Mouse (Mus musculus) macrophage (primary cell): ENCODE measurements around the gene Heatr4. TPM values are rescaled to one million over a fixed set of nuclear protein-coding genes. Genes with fewer than 3 reads are reported as not detected.

Source experiments
- H3K27ac ChIP-seq: fragments of 350-480 bp; formaldehyde crosslinking; 2 replicates; pipeline ENCODE4 v1.9.0; 2021
- H3K36me3 ChIP-seq: fragments of 350-480 bp; formaldehyde crosslinking; 2 replicates; pipeline ENCODE4 v1.9.0; 2021; ENCODE audit errors: inconsistent target
- H3K4me3 ChIP-seq: fragments of 350-480 bp; formaldehyde crosslinking; 2 replicates; pipeline ENCODE4 v1.9.0; 2021; ENCODE audit errors: inconsistent target
- H3K79me2 ChIP-seq: fragments of 350-480 bp; formaldehyde crosslinking; 2 replicates; pipeline ENCODE4 v1.9.0; 2021; ENCODE audit errors: inconsistent target
- WGBS: methylation state at CpG from one replicate; pipeline ENCODE4 v1.1.7; 2026; ENCODE audit warnings: inconsistent platforms; ENCODE audit not compliant: missing documents; 5-methylcytosine and 5-hydroxymethylcytosine counted together
- polyA plus RNA-seq: library from polyadenylated mRNA; stranded (reverse); fragments of 250-400 nt; gene quantifications from 3 replicates; pipeline ENCODE4 v1.2.4, GENCODE M21; 2018; ENCODE audit warnings: inconsistent platforms

Gene Heatr4
- polyA plus RNA-seq, 1 experiment from 2014 or later: not detected

- WGBS: 81% methylated on average over 10 of the region's 10 CpGs
- Histone ChIP-seq H3K36me3 (no peaks in the 10 kb centered on the region), H3K27ac (no peak overlapping the region), H3K4me3 (no peak overlapping the region), H3K79me2 (no peaks in the 10 kb centered on the region)
Observed at GRCm38 (mm10) chr12:83937600-83937999, 47.1 kb downstream of the Heatr4 start.

DNA sequence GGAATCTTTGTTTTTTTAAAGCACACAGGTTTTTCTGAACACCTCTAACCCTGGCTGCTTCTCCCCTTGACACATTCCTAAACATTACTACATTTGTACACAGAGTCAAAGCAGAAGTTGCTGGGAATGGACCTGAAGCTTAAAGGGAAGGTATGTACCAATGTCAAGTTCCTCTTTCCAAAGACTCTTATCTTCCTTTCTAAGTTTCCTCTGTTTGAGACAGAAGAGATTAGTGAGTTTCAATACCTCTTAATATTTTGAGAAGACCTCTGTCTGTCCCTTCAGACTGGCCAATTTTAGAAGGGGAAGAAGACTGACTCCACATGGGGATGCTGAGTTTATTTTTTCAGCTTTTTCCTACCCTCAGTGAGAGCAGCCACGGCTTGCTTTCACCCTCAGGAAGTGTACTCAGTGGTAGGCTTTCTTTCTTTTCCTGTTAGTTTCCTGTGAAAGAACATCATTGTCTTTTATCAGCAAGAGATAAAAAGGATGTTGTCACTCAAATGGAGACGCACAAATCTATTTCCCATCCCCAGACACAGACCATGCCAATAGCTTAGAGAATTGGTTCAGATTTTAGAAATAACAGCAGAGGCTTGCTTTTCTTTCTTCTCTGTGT, 55.4 kb downstream of the Heatr4 start:
- Histone ChIP-seq H3K4me3 (no peak overlapping the region), H3K27ac (0 out of 2 replicates have a peak overlapping the region, but pooled peaks have one; percentile 15), H3K79me2 (no peaks in the 10 kb centered on the region), H3K36me3 (no peaks in the 10 kb centered on the region)
- 0% methylated on average over 2 of the region's 2 CpGs for WGBS

GRCm38 (mm10) chr12:83927747-83928146, 56.9 kb downstream of the Heatr4 start:
- Histone ChIP-seq H3K36me3 (no peaks in the 10 kb centered on the region), H3K79me2 (no peaks in the 10 kb centered on the region), H3K4me3 (no peak overlapping the region), H3K27ac (peak overlapping the region; percentile 61)
- 10% methylated on average over 4 of the region's 4 CpGs for WGBS

- peaks cover 3% of the 10 kb centered on the region for H3K79me2 ChIP-seq
- no peak overlapping the region for H3K4me3 ChIP-seq
- no peaks in the 10 kb centered on the region for H3K36me3 ChIP-seq
- WGBS: 100% methylated on average over 2 of the region's 2 CpGs
- H3K27ac ChIP-seq: no peak overlapping the region
Observed at GRCm38 (mm10) chr12:83926061-83926460, 58.6 kb downstream of the Heatr4 start.

DNA sequence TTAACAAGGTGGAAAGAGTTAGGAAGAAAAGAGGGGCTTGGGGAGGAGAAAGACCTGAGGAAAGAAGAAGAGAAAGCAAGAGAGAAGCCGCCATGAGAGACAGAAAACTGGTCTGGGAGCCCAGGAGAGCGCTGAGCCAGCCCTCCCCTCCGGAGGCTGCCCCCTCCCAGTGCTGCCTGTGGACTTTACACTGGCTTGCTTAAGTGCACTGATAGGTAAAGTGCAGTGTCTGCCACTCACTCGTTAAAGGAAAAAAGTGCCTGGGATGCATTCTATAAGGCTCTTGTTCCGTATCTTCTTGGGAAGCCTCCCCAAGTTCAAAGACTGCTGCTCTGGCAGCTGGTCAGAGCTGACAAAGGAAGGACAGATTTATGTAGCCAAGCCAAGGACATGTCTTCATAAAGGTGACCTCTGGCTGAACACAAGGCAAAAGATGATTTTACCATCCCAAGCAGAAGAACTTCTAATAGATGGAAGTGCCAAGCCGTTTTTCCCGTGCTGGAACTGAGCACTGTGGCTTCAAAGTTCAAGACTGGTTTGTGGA, 59.4 kb downstream of the Heatr4 start:
- Histone ChIP-seq H3K27ac (no peak overlapping the region), H3K4me3 (no peak overlapping the region)
- WGBS: 91% methylated on average over 7 of the region's 7 CpGs

DNA sequence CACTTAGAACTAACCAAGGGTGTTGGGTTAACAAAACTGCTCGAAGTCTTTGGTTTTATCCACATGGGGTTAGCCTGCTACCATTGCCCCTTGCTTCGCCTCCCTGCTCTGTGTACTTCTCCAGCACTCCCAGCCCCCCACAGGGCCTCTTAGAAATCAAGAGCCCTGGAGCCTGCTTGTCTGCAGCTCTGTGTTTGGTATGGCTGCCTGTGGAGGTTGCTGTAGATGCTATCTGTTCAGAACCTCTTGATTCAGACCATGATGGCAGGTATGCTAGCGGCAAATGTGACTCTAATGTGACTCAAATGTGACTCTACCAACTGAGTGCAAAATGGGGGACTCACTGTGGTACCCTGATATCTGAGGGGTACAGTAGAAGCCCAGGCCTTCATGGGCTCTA, 60.3 kb downstream of the Heatr4 start:
- H3K79me2 ChIP-seq: peaks cover 20% of the 10 kb centered on the region
- H3K4me3 ChIP-seq: no peak overlapping the region
- no peaks in the 10 kb centered on the region for H3K36me3 ChIP-seq
- no peak overlapping the region for H3K27ac ChIP-seq
- WGBS: 90% methylated on average over 3 of the region's 3 CpGs

More for the DNA sequence above, 59.4 kb downstream of the Heatr4 start:
- H3K36me3 ChIP-seq: no peaks in the 10 kb centered on the region
- H3K79me2 ChIP-seq: peaks cover 11% of the 10 kb centered on the region

- 65% methylated on average over 1 of the region's 1 CpGs for WGBS
- no peaks in the 10 kb centered on the region for H3K36me3 ChIP-seq
- no peak overlapping the region for H3K4me3 ChIP-seq
- no peak overlapping the region for H3K27ac ChIP-seq
- H3K79me2 ChIP-seq: peaks cover 29% of the 10 kb centered on the region
Observed at GRCm38 (mm10) chr12:83923486-83923859, 61.2 kb downstream of the Heatr4 start.

DNA sequence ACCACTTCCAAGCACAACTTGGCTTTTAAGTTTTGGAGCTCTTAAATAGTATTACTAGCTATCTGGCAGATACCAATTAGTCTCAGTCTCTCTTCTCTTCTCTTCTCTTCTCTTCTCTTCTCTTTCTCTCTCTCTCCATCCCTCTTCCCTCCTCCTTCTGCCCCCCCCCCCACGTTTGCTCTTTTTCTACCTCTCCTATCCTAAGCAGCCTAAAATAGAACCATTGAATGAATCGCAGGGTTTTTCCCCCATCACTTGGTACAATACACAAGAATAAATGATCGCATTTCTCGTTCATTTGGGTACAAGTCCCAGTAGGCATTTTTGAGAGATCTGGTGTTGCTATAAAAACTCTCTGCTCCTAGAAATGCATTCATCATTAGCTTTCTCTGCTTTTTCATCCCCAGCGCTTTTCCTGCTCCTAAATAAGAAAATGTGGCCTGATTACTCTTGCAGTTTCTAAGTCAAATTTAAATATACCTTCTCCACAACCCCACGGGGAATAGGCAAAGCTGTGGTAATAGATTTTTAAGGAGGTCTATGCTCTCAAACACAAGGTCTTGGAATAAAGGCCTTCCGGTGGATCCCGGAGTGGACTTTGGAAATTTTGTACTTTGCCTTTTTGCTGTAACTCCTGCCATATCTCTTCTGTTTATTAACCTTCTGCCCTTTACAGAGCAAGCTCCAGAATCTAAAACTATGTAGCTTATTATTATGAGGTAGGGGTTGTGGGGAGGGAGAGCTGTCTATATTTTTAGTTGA, 61.7 kb downstream of the Heatr4 start:
- H3K4me3 ChIP-seq: peak overlapping the region; percentile 67
- H3K27ac ChIP-seq: peak overlapping the region; percentile 58
- H3K79me2 ChIP-seq: peaks cover 35% of the 10 kb centered on the region
- WGBS: 67% methylated on average over 8 of the region's 8 CpGs
- H3K36me3 ChIP-seq: no peaks in the 10 kb centered on the region

DNA sequence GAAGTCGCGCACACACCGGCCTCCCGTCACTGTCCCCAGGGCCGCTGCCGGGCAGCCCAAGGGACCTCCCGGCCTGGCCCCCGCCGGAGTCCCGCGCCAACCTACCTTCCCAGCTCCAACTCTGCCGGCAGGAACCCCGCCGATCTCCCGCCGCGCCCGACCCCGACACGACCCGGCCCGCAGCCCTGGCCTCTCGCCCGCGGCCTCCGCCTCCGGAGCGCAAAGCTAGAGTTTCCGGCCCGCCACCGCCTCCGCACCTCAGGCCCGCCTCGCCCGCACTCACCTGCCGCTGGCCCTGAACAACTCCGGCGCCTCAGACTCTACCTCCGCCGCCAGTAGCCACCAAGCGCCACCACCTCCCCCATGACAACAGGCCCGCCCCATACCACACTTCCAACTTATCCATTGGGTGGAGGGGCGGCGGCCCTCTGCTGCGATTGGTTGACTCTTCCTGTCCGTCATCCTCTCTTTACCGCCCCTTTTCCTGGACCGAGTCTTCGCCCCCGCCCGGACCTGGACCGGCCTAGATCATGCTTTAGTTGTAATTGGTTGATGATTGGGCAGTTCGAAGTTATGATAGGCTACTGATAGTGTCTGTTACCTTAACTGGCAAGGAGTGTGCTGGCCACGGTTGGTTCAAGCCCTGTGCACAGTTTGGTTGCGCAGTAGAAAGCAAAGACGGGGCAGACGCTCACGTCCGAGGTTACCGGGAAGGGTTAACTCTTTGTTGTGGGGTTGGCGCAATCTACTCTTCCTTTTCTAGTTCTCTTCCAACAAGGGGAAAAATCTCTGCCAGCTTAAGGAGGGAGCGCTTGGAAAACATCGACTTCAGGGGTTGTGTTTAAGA, 62.9 kb downstream of the Heatr4 start, which contains the start of gene Numb:
TSS of gene Numb (minus strand) at position 400 of the 847 bp plus-strand sequence.
- Histone ChIP-seq H3K27ac (peak within 1 kb of the TSS; percentile 58), H3K36me3 (no peaks in the 10 kb centered on the region), H3K79me2 (peaks cover 46% of the 10 kb centered on the region), H3K4me3 (peak within 1 kb of the TSS; percentile 67)
- 1% methylated on average over 46 of the region's 63 CpGs for WGBS

GRCm38 (mm10) chr12:83920721-83921441, 63.8 kb downstream of the Heatr4 start:
- 8% methylated on average over 31 of the region's 31 CpGs for WGBS
- Histone ChIP-seq H3K79me2 (peaks cover 55% of the 10 kb centered on the region), H3K36me3 (no peaks in the 10 kb centered on the region), H3K27ac (peak overlapping the region; percentile 12; the same call in 1 of the 2 replicates), H3K4me3 (peak overlapping the region; percentile 67)

DNA sequence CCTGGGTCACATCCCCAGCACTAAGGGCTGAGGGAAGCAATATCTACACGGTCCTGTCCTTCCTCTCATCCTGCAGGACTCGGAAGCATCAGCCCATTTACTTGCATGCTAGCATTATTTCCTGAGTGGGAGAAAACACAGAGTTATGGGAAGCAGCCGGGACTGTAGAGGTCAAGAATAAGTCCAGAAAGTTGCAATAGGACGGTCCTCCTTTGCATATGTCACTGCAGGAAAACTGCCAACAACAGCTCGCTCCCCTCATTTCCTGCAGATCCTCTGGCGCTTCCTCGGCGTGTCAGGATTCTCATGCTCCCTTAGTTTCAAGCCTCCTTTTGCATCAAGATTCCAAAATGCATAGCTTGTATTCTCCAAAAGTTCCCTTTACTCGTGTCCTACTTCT, 67.8 kb downstream of the Heatr4 start:
- no peak overlapping the region for H3K4me3 ChIP-seq
- peaks cover 95% of the 10 kb centered on the region for H3K79me2 ChIP-seq
- H3K36me3 ChIP-seq: no peaks in the 10 kb centered on the region
- 91% methylated on average over 9 of the region's 9 CpGs for WGBS
- no peak overlapping the region for H3K27ac ChIP-seq

DNA sequence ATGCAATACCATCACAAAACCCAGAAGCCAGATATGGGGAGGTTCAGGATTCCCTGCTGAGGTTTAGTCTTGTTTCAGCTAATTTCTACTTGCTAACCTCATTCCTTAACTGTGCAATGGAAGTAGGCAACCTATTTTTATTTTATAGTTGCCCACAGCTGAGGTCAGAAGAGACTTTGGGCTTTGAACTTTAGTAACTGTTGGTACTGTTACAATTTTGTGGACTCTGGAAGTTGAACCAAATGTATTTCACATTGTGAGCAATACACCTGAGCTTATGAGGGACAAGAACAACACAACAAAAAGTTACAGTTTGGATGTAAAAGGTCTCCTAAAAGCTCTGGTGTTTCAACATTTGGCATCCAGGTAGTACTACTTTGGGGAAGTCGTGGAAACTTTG, 69.9 kb downstream of the Heatr4 start:
- Histone ChIP-seq H3K36me3 (no peaks in the 10 kb centered on the region), H3K27ac (no peak overlapping the region)
- 53% methylated on average over 1 of the region's 1 CpGs for WGBS

GRCm38 (mm10) chr12:83914202-83914740, 70.4 kb downstream of the Heatr4 start:
- 84% methylated on average over 4 of the region's 4 CpGs for WGBS
- H3K27ac ChIP-seq: no peak overlapping the region

More for the DNA sequence above, 69.9 kb downstream of the Heatr4 start:
- peaks cover 100% of the 10 kb centered on the region for H3K79me2 ChIP-seq
- H3K4me3 ChIP-seq: no peak overlapping the region

DNA sequence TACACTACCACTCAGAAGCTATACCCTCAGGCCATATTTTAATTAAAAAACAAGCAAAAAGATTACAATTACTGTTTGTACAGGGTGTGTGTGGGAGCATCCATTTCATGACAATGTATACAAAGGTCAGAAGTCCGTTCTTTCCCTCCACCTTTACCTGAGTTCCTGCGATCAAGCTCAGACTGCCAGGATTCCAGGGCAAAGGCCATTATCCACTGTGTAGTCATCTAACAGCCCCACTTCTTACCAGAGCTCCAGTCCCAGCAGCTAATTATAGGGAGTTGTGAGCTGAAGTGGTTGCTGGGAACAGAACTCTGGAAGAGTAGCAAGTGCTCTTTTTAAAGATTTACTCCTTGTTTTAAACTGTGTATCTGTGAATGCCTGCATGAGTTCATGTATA, 74.2 kb downstream of the Heatr4 start:
- 86% methylated on average over 2 of the region's 2 CpGs for WGBS
- Histone ChIP-seq H3K79me2 (peaks cover 100% of the 10 kb centered on the region), H3K36me3 (no peaks in the 10 kb centered on the region), H3K27ac (no peak overlapping the region), H3K4me3 (no peak overlapping the region)

More at GRCm38 (mm10) chr12:83914202-83914740, 70.4 kb downstream of the Heatr4 start:
- H3K79me2 ChIP-seq: peaks cover 100% of the 10 kb centered on the region
- H3K36me3 ChIP-seq: no peaks in the 10 kb centered on the region
- no peak overlapping the region for H3K4me3 ChIP-seq
